Mouse (Mus musculus): ENCODE results near the gene Egfl8. TPM values are rescaled to one million over a fixed set of nuclear protein-coding genes. Genes with fewer than 3 reads are reported as not detected.

Egfl8 gene
- polyA plus RNA-seq, 1 experiment from 2014 or later, result 6.1 TPM

GRCm38 (mm10) chr17:34658591-34658990, 42.8 kb upstream of the Egfl8 start:
- WGBS, result 84% methylated on average over 3 of the region's 3 CpGs
- Histone ChIP-seq H3K27me3 (ENCODE audit: control insufficient read depth, insufficient read depth, low read depth, low read length) (peaks cover 14% of the 10 kb centered on the region), H3K4me1 (ENCODE audit: control insufficient read depth, insufficient read depth, low read length) (no peaks in the 10 kb centered on the region), H3K36me3 (ENCODE audit: control insufficient read depth, insufficient read depth, low read length) (peaks cover 4% of the 10 kb centered on the region), H3K4me3 (ENCODE audit: low read depth, low read length) (no peak overlapping the region), H3K9ac (ENCODE audit: low read depth, low read length) (no peak overlapping the region), H3K9me3 (replicated peaks; ENCODE audit: control insufficient read depth, low read length, poor library complexity, severe bottlenecking) (no peaks in the 10 kb centered on the region), H3K4me2 (ENCODE audit: low read length) (no peak overlapping the region), H3K27ac (ENCODE audit: low read length) (no peak overlapping the region)
- ATAC-seq, result no peak

GRCm38 (mm10) chr17:34658145-34658544, 42.4 kb upstream of the Egfl8 start:
- Histone ChIP-seq H3K9ac (ENCODE audit: low read depth, low read length) (no peak overlapping the region), H3K4me1 (ENCODE audit: control insufficient read depth, insufficient read depth, low read length) (no peaks in the 10 kb centered on the region), H3K4me3 (ENCODE audit: low read depth, low read length) (no peak overlapping the region), H3K36me3 (ENCODE audit: control insufficient read depth, insufficient read depth, low read length) (peaks cover 7% of the 10 kb centered on the region), H3K4me2 (ENCODE audit: low read length) (no peak overlapping the region), H3K27ac (ENCODE audit: low read length) (no peak overlapping the region), H3K27me3 (ENCODE audit: control insufficient read depth, insufficient read depth, low read depth, low read length) (peaks cover 14% of the 10 kb centered on the region), H3K9me3 (replicated peaks; ENCODE audit: control insufficient read depth, low read length, poor library complexity, severe bottlenecking) (no peaks in the 10 kb centered on the region)
- WGBS, result 84% methylated on average over 2 of the region's 2 CpGs
- no peak for ATAC-seq

GRCm38 (mm10) chr17:34657271-34657670, 41.5 kb upstream of the Egfl8 start:
- H3K4me3 ChIP-seq (ENCODE audit: low read depth, low read length), result no peak overlapping the region
- H3K27me3 ChIP-seq (ENCODE audit: control insufficient read depth, insufficient read depth, low read depth, low read length), result peaks cover 14% of the 10 kb centered on the region
- no peaks in the 10 kb centered on the region for H3K4me1 ChIP-seq (ENCODE audit: control insufficient read depth, insufficient read depth, low read length)
- no peak overlapping the region for H3K4me2 ChIP-seq (ENCODE audit: low read length)
- no peak overlapping the region for H3K9ac ChIP-seq (ENCODE audit: low read depth, low read length)
- H3K36me3 ChIP-seq (ENCODE audit: control insufficient read depth, insufficient read depth, low read length), result peaks cover 13% of the 10 kb centered on the region
- no peaks in the 10 kb centered on the region for H3K9me3 ChIP-seq (replicated peaks; ENCODE audit: control insufficient read depth, low read length, poor library complexity, severe bottlenecking)
- no peak for ATAC-seq
- no peak overlapping the region for H3K27ac ChIP-seq (ENCODE audit: low read length)
- 46% methylated on average over 2 of the region's 2 CpGs for WGBS

GRCm38 (mm10) chr17:34656666-34657065, 40.9 kb upstream of the Egfl8 start:
- H3K36me3 ChIP-seq (ENCODE audit: control insufficient read depth, insufficient read depth, low read length), result peaks cover 13% of the 10 kb centered on the region
- 37% methylated on average over 8 of the region's 8 CpGs for WGBS
- H3K4me3 ChIP-seq (ENCODE audit: low read depth, low read length), result no peak overlapping the region
- no peak overlapping the region for H3K4me2 ChIP-seq (ENCODE audit: low read length)
- H3K27me3 ChIP-seq (ENCODE audit: control insufficient read depth, insufficient read depth, low read depth, low read length), result peaks cover 14% of the 10 kb centered on the region
- no peak overlapping the region for H3K27ac ChIP-seq (ENCODE audit: low read length)
- H3K9ac ChIP-seq (ENCODE audit: low read depth, low read length), result no peak overlapping the region
- H3K4me1 ChIP-seq (ENCODE audit: control insufficient read depth, insufficient read depth, low read length), result no peaks in the 10 kb centered on the region
- no peak for ATAC-seq
- H3K9me3 ChIP-seq (replicated peaks; ENCODE audit: control insufficient read depth, low read length, poor library complexity, severe bottlenecking), result no peaks in the 10 kb centered on the region

GRCm38 (mm10) chr17:34655581-34655991, 39.8 kb upstream of the Egfl8 start:
- no peaks in the 10 kb centered on the region for H3K9me3 ChIP-seq (replicated peaks; ENCODE audit: control insufficient read depth, low read length, poor library complexity, severe bottlenecking)
- no peak overlapping the region for H3K9ac ChIP-seq (ENCODE audit: low read depth, low read length)
- ATAC-seq, result peak; percentile 44
- WGBS, result 62% methylated on average over 4 of the region's 4 CpGs
- H3K36me3 ChIP-seq (ENCODE audit: control insufficient read depth, insufficient read depth, low read length), result peaks cover 22% of the 10 kb centered on the region
- no peaks in the 10 kb centered on the region for H3K4me1 ChIP-seq (ENCODE audit: control insufficient read depth, insufficient read depth, low read length)
- no peak overlapping the region for H3K4me2 ChIP-seq (ENCODE audit: low read length)
- H3K4me3 ChIP-seq (ENCODE audit: low read depth, low read length), result no peak overlapping the region
- H3K27me3 ChIP-seq (ENCODE audit: control insufficient read depth, insufficient read depth, low read depth, low read length), result peaks cover 9% of the 10 kb centered on the region
- H3K27ac ChIP-seq (ENCODE audit: low read length), result no peak overlapping the region

GRCm38 (mm10) chr17:34655160-34655559, 39.4 kb upstream of the Egfl8 start:
- peaks cover 25% of the 10 kb centered on the region for H3K36me3 ChIP-seq (ENCODE audit: control insufficient read depth, insufficient read depth, low read length)
- H3K27ac ChIP-seq (ENCODE audit: low read length), result no peak overlapping the region
- H3K9ac ChIP-seq (ENCODE audit: low read depth, low read length), result no peak overlapping the region
- peaks cover 6% of the 10 kb centered on the region for H3K27me3 ChIP-seq (ENCODE audit: control insufficient read depth, insufficient read depth, low read depth, low read length)
- no peaks in the 10 kb centered on the region for H3K4me1 ChIP-seq (ENCODE audit: control insufficient read depth, insufficient read depth, low read length)
- no peak for ATAC-seq
- H3K9me3 ChIP-seq (replicated peaks; ENCODE audit: control insufficient read depth, low read length, poor library complexity, severe bottlenecking), result no peaks in the 10 kb centered on the region
- no peak overlapping the region for H3K4me2 ChIP-seq (ENCODE audit: low read length)
- 89% methylated on average over 7 of the region's 7 CpGs for WGBS
- no peak overlapping the region for H3K4me3 ChIP-seq (ENCODE audit: low read depth, low read length)

GRCm38 (mm10) chr17:34654392-34654791, 38.6 kb upstream of the Egfl8 start:
- Histone ChIP-seq H3K27ac (ENCODE audit: low read length) (no peak overlapping the region), H3K4me1 (ENCODE audit: control insufficient read depth, insufficient read depth, low read length) (no peaks in the 10 kb centered on the region), H3K4me2 (ENCODE audit: low read length) (no peak overlapping the region), H3K9ac (ENCODE audit: low read depth, low read length) (no peak overlapping the region), H3K36me3 (ENCODE audit: control insufficient read depth, insufficient read depth, low read length) (peaks cover 31% of the 10 kb centered on the region), H3K27me3 (ENCODE audit: control insufficient read depth, insufficient read depth, low read depth, low read length) (peaks cover 4% of the 10 kb centered on the region; the same call in 1 of the 2 replicates), H3K9me3 (replicated peaks; ENCODE audit: control insufficient read depth, low read length, poor library complexity, severe bottlenecking) (no peaks in the 10 kb centered on the region), H3K4me3 (ENCODE audit: low read depth, low read length) (no peak overlapping the region)
- WGBS, result 94% methylated on average over 13 of the region's 13 CpGs
- no peak for ATAC-seq

GRCm38 (mm10) chr17:34653746-34654285, 38.0 kb upstream of the Egfl8 start:
- H3K4me2 ChIP-seq (ENCODE audit: low read length), result no peak overlapping the region
- H3K4me3 ChIP-seq (ENCODE audit: low read depth, low read length), result no peak overlapping the region
- no peak overlapping the region for H3K27ac ChIP-seq (ENCODE audit: low read length)
- no peaks in the 10 kb centered on the region; the same call in 1 of the 2 replicates for H3K27me3 ChIP-seq (ENCODE audit: control insufficient read depth, insufficient read depth, low read depth, low read length)
- peaks cover 37% of the 10 kb centered on the region for H3K36me3 ChIP-seq (ENCODE audit: control insufficient read depth, insufficient read depth, low read length)
- 58% methylated on average over 9 of the region's 9 CpGs for WGBS
- no peak for ATAC-seq
- H3K9ac ChIP-seq (ENCODE audit: low read depth, low read length), result no peak overlapping the region
- H3K4me1 ChIP-seq (ENCODE audit: control insufficient read depth, insufficient read depth, low read length), result no peaks in the 10 kb centered on the region
- H3K9me3 ChIP-seq (replicated peaks; ENCODE audit: control insufficient read depth, low read length, poor library complexity, severe bottlenecking), result no peaks in the 10 kb centered on the region

GRCm38 (mm10) chr17:34652985-34653384, 37.2 kb upstream of the Egfl8 start:
- ATAC-seq, result no peak
- Histone ChIP-seq H3K9me3 (replicated peaks; ENCODE audit: control insufficient read depth, low read length, poor library complexity, severe bottlenecking) (no peaks in the 10 kb centered on the region), H3K4me1 (ENCODE audit: control insufficient read depth, insufficient read depth, low read length) (peaks cover 6% of the 10 kb centered on the region), H3K9ac (ENCODE audit: low read depth, low read length) (no peak overlapping the region), H3K36me3 (ENCODE audit: control insufficient read depth, insufficient read depth, low read length) (peaks cover 37% of the 10 kb centered on the region), H3K4me3 (ENCODE audit: low read depth, low read length) (no peak overlapping the region), H3K27ac (ENCODE audit: low read length) (no peak overlapping the region), H3K27me3 (ENCODE audit: control insufficient read depth, insufficient read depth, low read depth, low read length) (no peaks in the 10 kb centered on the region), H3K4me2 (ENCODE audit: low read length) (no peak overlapping the region)
- 93% methylated on average over 8 of the region's 8 CpGs for WGBS
